Mouse (Mus musculus) G1E (cell line): ENCODE measurements around the gene Serinc3.

Experiments used
- CTCF ChIP-seq: IDR thresholded peaks from 2 replicates; pipeline ENCODE4 v1.5.1; 2012; ENCODE audit warnings: low read depth, low read length, inconsistent platforms, mixed read lengths
- GATA1 ChIP-seq: IDR thresholded peaks from 2 replicates; pipeline ENCODE4 v1.6.1; 2012; ENCODE audit warnings: borderline replicate concordance, low read length, inconsistent platforms, mixed read lengths
- POLR2AphosphoS5 ChIP-seq: IDR thresholded peaks from 2 replicates; pipeline ENCODE4 v1.6.1; 2012; ENCODE audit warnings: low read depth, low read length, inconsistent platforms; ENCODE audit not compliant: insufficient replicate concordance
- TAL1 ChIP-seq: conservative IDR thresholded peaks from 2 replicates; pipeline ENCODE4 v1.6.1; 2012; ENCODE audit warnings: low read depth, low read length, inconsistent platforms, mixed read lengths

DNA sequence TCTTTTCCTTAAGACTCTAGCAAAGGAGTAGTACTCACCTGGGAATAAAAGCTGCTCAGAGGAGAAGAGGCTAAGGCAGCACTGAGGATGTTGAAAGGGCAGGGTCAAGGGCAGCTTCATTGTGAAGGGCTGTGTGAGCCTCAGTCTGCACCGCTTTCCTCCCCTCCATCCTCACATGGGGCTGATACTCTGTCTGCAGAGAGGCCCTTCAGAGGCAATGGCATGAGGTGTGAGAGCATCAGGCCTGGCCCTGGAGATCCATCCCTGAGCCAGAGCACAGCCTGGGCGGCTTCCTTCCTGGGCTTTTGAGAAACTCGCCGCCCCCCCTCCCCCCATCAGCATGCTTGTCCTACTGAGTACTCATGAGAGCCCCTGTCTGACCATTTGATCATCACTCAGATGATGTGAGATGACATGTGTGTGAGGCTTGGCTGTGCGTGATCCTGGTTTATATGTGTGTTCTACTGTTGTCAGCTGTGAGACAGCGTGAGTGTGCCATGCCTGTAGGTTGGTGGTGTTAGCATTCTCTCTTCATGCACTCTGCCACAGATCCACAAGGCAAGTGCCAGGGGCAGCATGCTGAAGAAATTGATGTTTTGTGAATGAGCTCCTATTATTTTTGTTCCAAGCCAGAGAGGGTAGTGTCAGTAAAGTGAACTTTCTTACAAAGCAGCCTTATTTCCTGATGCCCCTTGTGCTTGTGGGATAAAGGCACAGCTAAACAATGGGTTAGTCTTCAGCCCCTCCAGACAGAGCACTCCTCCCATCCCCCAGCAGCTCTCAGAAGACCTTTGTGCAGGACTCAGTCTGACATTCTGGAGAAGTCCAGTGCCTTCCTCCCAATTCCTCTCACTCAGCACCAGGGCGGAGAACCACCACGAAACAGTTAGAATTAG, 45.7 kb upstream of the Serinc3 start:
- no peak for TF ChIP-seq CTCF
- no peak for TF ChIP-seq TAL1
- TF ChIP-seq GATA1 = no peak
- TF ChIP-seq POLR2AphosphoS5 = no peak
